Comparison of ENCODE assay signal across 26 mouse cellular contexts in genomic region chr5:132182077-132182476, GRCm38 (mm10).
"Had no signal": no experiment of that assay in that cellular context is flagged by ENCODE, and none has a peak within 500 bp of the region (broad histone marks: within the 10 kb centered on the region; RNA-seq: fewer than 3 reads in every experiment).

No protein-coding gene starts in this region.

- H3K4me3 ChIP-seq: heart, adult 2 months; heart, embryonic 13.5 days; heart, embryonic 15.5 days; hindbrain, embryonic 13.5 days; hindbrain, embryonic 15.5 days; layer of hippocampus, adult 2 months; left cerebral cortex, adult 2 months; limb, embryonic 10.5 days; limb, embryonic 12.5 days; liver, embryonic 13.5 days; liver, embryonic 15.5 days had no signal

- DNase-seq: gastrocnemius, postnatal 14 days; gastrocnemius, postnatal 36 days; heart, adult 11 months; heart, adult 2 months; heart, postnatal 14 days; heart, postnatal 36 days; kidney, adult 18-20 months; kidney, adult 9 months; kidney, postnatal 10 days; kidney, postnatal 4 days; liver; liver, embryonic 13.5 days; liver, postnatal 0 days had no signal

- H3K4me2 ChIP-seq: heart, embryonic 11.5 days; heart, embryonic 13.5 days; heart, embryonic 15.5 days; hindbrain, embryonic 13.5 days; hindbrain, embryonic 15.5 days; limb, embryonic 12.5 days; liver, embryonic 11.5 days; liver, embryonic 13.5 days; liver, embryonic 15.5 days had no signal

- ATAC-seq: hindbrain, postnatal 0 days; intestine, postnatal 0 days; liver, postnatal 0 days had no signal

- H3K27ac ChIP-seq: heart, adult 2 months; heart, embryonic 13.5 days; heart, embryonic 15.5 days; hindbrain, embryonic 13.5 days; hindbrain, embryonic 15.5 days; hindbrain, postnatal 0 days; layer of hippocampus, adult 2 months; left cerebral cortex, adult 2 months; limb, embryonic 10.5 days; limb, embryonic 12.5 days; liver, embryonic 13.5 days; liver, embryonic 15.5 days had no signal

- H3K27me3 ChIP-seq: heart, embryonic 13.5 days; heart, embryonic 15.5 days; hindbrain, embryonic 13.5 days; hindbrain, embryonic 15.5 days; limb, embryonic 12.5 days; liver, embryonic 13.5 days; liver, embryonic 15.5 days had no signal

- H3K36me3 ChIP-seq: heart, embryonic 13.5 days; heart, embryonic 15.5 days; hindbrain, embryonic 13.5 days; hindbrain, embryonic 15.5 days; limb, embryonic 10.5 days; limb, embryonic 12.5 days; liver, embryonic 13.5 days; liver, embryonic 15.5 days had no signal

- H3K9ac ChIP-seq: heart, embryonic 13.5 days; heart, embryonic 15.5 days; hindbrain, embryonic 13.5 days; hindbrain, embryonic 15.5 days; limb, embryonic 12.5 days; liver, embryonic 13.5 days; liver, embryonic 15.5 days; liver, postnatal 0 days had no signal

- H3K9me3 ChIP-seq: heart, embryonic 13.5 days; heart, embryonic 15.5 days; hindbrain, embryonic 13.5 days; hindbrain, embryonic 15.5 days; limb, embryonic 10.5 days; limb, embryonic 12.5 days; liver, embryonic 13.5 days; liver, embryonic 15.5 days had no signal
